Mouse (Mus musculus) embryonic fibroblast, embryonic 13.5 days (primary cell): ENCODE measurements at regions not wholly inside any gene's neighbourhood (a gene's known extent, or its start where the extent isn't known, plus 50 kb on each side); places are given as distances from the start of the nearest gene placed in this dataset.

ENCODE experiments used
- H3K27ac ChIP-seq: 2 replicates; pipeline ENCODE4 v1.5.1; 2012; ENCODE audit warnings: low read length, control low read depth, inconsistent platforms; ENCODE audit not compliant: insufficient read depth
- H3K4me1 ChIP-seq: 2 replicates; pipeline ENCODE4 v1.6.1; 2011; ENCODE audit warnings: low read length; ENCODE audit not compliant: control insufficient read depth, insufficient read depth
- H3K4me3 ChIP-seq: 2 replicates; pipeline ENCODE4 v1.5.1; 2011; ENCODE audit warnings: mild to moderate bottlenecking, control low read depth, low read length; ENCODE audit not compliant: insufficient read depth
- CTCF ChIP-seq: IDR thresholded peaks from 2 replicates; pipeline ENCODE4 v1.5.1; 2011; ENCODE audit warnings: mild to moderate bottlenecking, control low read depth, low read length, moderate library complexity, borderline replicate concordance; ENCODE audit not compliant: insufficient read depth
- POLR2A ChIP-seq: IDR thresholded peaks from 2 replicates; pipeline ENCODE4 v1.6.1; 2011; ENCODE audit warnings: low read depth, mild to moderate bottlenecking, control low read depth, low read length, moderate library complexity

GRCm38 (mm10) chr6:117576021-117576420 is 265.0 kb upstream of the Zfp637 start:
- Histone ChIP-seq H3K4me3 (no peak overlapping the region), H3K4me1 (no peaks in the 10 kb centered on the region), H3K27ac (no peak overlapping the region)
- TF ChIP-seq CTCF, result no peak
- TF ChIP-seq POLR2A, result no peak

DNA sequence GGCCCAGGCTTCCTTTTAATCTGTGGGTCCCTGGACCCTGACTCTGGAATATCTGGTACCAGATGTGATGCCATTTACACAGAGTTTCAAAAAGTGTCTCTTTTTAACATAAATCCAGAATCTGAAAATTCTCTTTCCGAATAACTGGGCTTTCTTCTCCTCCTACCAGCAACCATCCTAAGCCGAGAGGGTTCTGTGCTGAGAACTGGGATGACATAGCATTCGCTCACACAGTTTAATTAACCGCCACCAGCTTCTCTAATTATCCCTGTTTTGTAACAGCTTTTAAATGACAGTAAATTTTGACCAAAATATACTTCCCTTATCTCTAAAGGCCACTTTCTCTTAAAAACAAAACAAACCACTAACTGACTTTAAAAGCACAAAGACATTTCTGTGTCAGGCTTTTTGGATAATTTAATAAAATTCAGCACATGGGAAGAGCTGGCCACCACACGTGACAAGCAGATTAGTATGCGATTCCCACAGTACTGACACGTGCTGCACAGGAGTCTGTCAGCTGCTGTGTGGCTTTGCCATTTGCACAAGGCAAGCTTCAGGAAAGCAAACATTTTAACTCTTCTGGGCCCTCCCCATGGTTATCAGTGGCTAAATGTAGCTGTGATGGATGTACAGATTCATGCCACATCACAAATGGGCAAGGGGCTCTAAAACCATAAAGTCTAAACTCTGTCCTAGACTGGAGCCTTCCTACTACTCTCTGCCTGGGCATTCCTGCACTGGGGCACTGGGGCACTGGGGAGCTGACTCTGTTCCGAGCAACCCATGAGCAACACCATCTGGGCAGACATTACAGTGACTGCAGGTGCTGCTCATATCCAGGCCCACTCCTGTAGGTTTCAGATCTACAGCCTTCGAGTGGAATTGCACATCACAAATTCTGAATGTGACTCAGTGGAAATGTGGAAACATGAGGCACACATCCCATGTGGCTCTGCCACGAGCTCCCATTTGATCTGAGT is 263.1 kb upstream of the Zfp637 start:
- no peaks in the 10 kb centered on the region for H3K4me1 ChIP-seq

GRCm38 (mm10) chr6:117580951-117581350 is 260.0 kb upstream of the Zfp637 start:
- TF ChIP-seq POLR2A (no peak), CTCF (no peak)
- Histone ChIP-seq H3K27ac (no peak overlapping the region), H3K4me3 (no peak overlapping the region), H3K4me1 (no peaks in the 10 kb centered on the region)

More for the DNA sequence above, 263.1 kb upstream of the Zfp637 start:
- Histone ChIP-seq H3K4me3 (no peak overlapping the region), H3K27ac (no peak overlapping the region)
- no peak for TF ChIP-seq CTCF
- no peak for TF ChIP-seq POLR2A

DNA sequence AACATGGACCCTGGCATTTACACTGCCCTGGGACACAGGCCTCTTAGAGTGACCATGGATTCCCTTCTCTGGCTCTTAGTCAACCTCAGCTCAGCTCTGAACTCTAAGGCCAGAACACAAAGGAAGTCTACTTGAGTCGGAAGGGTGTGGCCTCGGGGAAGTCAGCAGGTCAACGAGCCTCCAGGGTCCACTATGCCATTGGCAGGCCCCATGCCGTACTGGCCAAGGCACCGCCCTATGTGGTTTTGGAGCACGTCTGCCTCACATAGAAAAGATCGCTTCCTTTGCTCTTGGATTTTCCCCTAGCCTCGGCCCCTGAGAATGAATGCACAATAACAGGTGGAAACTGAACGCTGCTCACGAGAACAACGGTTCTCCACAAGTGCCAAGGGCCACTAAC is 257.9 kb upstream of the Zfp637 start:
- TF ChIP-seq CTCF, result no peak
- no peak for TF ChIP-seq POLR2A
- no peak overlapping the region for H3K4me3 ChIP-seq
- no peaks in the 10 kb centered on the region for H3K4me1 ChIP-seq
- H3K27ac ChIP-seq, result no peak overlapping the region

- TF ChIP-seq POLR2A, result no peak
- TF ChIP-seq CTCF, result no peak
Measured at GRCm38 (mm10) chr6:117584563-117584962, 256.4 kb upstream of the Zfp637 start.

GRCm38 (mm10) chr6:117596166-117596840 is 244.7 kb upstream of the Zfp637 start:
- TF ChIP-seq POLR2A (no peak), CTCF (no peak)
- Histone ChIP-seq H3K27ac (no peak overlapping the region), H3K4me1 (no peaks in the 10 kb centered on the region), H3K4me3 (no peak overlapping the region)

More at GRCm38 (mm10) chr6:117584563-117584962, 256.4 kb upstream of the Zfp637 start:
- Histone ChIP-seq H3K4me1 (no peaks in the 10 kb centered on the region), H3K4me3 (no peak overlapping the region), H3K27ac (no peak overlapping the region)

DNA sequence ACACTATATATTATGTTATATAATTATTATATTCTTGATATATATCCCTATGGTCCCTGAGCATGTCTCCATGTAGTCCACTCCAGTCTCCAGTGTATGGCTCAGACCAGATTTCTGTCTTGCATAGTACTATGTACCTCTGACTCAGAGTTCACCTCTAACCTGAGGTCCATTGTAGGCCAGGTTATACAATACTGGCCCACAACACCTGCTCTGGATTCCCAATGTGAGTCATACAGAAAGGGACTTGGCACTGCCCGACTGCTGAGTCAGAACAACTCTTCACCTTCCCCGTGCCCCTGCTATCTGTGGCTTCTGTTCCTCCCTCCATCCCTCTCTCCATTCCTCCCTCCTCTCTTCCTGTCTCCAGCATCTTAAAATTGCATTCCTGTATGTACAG is 236.1 kb upstream of the Zfp637 start:
- TF ChIP-seq POLR2A (no peak), CTCF (no peak)
- no peak overlapping the region for H3K27ac ChIP-seq
- H3K4me1 ChIP-seq, result peaks cover 6% of the 10 kb centered on the region
- H3K4me3 ChIP-seq, result no peak overlapping the region

DNA sequence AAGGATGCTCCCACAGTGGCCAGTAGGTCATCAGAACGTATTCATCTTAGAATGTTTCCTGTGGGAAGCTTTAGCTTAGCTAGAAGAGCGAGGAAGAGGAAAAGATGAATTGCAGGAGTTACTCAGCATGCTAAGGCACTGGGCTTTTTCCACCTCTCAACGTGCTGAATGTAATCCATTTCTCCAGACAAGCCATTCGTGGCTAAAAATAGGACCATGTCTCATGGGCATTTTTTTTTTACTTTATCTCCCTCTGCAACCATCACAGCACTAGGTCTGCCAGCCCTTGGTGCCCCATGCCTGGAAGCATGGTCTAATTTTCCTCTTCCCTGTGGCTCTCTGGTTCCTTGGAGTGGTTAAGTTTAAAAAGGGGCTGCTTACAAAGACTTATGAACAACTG is 235.3 kb upstream of the Zfp637 start:
- Histone ChIP-seq H3K4me1 (peaks cover 9% of the 10 kb centered on the region), H3K27ac (no peak overlapping the region), H3K4me3 (no peak overlapping the region)
- TF ChIP-seq CTCF, result no peak
- no peak for TF ChIP-seq POLR2A

DNA sequence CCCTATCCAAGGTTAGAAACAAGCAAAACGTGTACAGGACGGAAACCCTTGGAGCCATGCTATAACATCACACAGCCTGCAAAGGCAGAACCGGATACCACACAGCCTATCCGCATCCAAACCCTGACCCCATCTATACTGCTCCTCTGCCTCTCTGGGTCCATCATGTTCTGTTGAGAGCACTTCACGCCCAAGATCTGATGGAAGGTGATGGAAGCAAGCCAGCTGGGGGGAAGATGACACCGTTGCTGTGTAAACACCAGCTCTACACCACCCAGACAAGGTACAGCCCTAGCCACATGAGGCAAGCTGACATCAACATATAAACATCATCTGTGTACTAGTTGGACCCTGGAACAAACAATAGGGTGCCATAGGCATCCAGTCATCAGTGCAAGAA is 234.8 kb upstream of the Zfp637 start:
- Histone ChIP-seq H3K4me1 (peaks cover 9% of the 10 kb centered on the region), H3K4me3 (no peak overlapping the region), H3K27ac (no peak overlapping the region)
- TF ChIP-seq POLR2A (no peak), CTCF (no peak)

GRCm38 (mm10) chr6:117607023-117607422 is 234.0 kb upstream of the Zfp637 start:
- H3K4me1 ChIP-seq, result peaks cover 9% of the 10 kb centered on the region
- H3K4me3 ChIP-seq, result no peak overlapping the region
- TF ChIP-seq CTCF, result no peak
- TF ChIP-seq POLR2A, result no peak
- H3K27ac ChIP-seq, result no peak overlapping the region
